Mouse (Mus musculus): ENCODE measurements at regions not wholly inside any gene's neighbourhood (a gene's known extent, or its start where the extent isn't known, plus 50 kb on each side); places are given as distances from the start of the nearest gene placed in this dataset.
A peak's percentile ranks its signal among the peaks of the same experiment; 100 is the strongest.

DNA sequence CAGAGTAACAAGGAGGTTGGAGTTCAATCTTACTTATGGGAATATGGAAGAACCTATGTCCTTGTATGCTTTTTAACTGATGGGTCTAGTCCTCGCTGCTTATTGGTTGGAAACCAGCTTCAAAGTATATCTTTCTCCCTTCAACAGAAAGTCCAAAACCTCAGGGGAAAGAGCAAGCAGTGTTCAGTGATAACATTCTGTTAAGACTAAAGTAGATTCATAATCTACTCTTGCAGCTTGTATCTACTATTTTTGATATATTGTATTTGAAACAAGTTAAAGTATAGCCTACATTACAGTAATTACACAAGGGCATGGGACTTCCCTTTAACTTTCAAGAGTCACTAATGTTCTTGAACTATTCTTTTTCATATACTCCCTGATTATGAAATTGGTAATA is 522.0 kb upstream of the Pabpc4l start:
- TF ChIP-seq CTCF (IDR thresholded peaks at IDR 0.05; ENCODE audit: low read depth), result no peak

GRCm38 (mm10) chr3:46951391-46951790 is 503.4 kb upstream of the Pabpc4l start:
- no peak for TF ChIP-seq CTCF (IDR thresholded peaks at IDR 0.05; ENCODE audit: low read depth)
- Histone ChIP-seq H3K36me3 (ENCODE audit: insufficient read depth) (no peaks in the 10 kb centered on the region), H3K9ac (no peak overlapping the region), H3K4me2 (no peak overlapping the region), H3K27ac (ENCODE audit: low read depth) (no peak overlapping the region), H3K27me3 (ENCODE audit: insufficient read depth, low read length) (no peaks in the 10 kb centered on the region), H3K4me3 (ENCODE audit: low read depth, low read length) (no peak overlapping the region), H3K4me1 (ENCODE audit: insufficient read depth) (no peaks in the 10 kb centered on the region), H3K9me3 (ENCODE audit: low read depth, low read length) (no peaks in the 10 kb centered on the region)
- ATAC-seq (ENCODE audit: insufficient read depth) (no peak), DNase-seq (no peak)
- 68% methylated on average over 2 of the region's 2 CpGs for WGBS

More for the DNA sequence above, 522.0 kb upstream of the Pabpc4l start:
- H3K27me3 ChIP-seq (ENCODE audit: insufficient read depth, low read length), result no peaks in the 10 kb centered on the region
- no peak overlapping the region for H3K4me2 ChIP-seq
- ATAC-seq (ENCODE audit: insufficient read depth) (no peak), DNase-seq (no peak)
- WGBS, result 97% methylated on average over 1 of the region's 1 CpGs
- H3K4me1 ChIP-seq (ENCODE audit: insufficient read depth), result no peaks in the 10 kb centered on the region
- H3K4me3 ChIP-seq (ENCODE audit: low read depth, low read length), result no peak overlapping the region
- H3K9ac ChIP-seq, result no peak overlapping the region
- no peak overlapping the region for H3K27ac ChIP-seq (ENCODE audit: low read depth)
- no peaks in the 10 kb centered on the region for H3K9me3 ChIP-seq (ENCODE audit: low read depth, low read length)
- no peaks in the 10 kb centered on the region for H3K36me3 ChIP-seq (ENCODE audit: insufficient read depth)

- Histone ChIP-seq H3K9ac (no peak overlapping the region), H3K4me3 (ENCODE audit: low read depth, low read length) (no peak overlapping the region), H3K27ac (ENCODE audit: low read depth) (no peak overlapping the region), H3K36me3 (ENCODE audit: insufficient read depth) (no peaks in the 10 kb centered on the region), H3K4me2 (no peak overlapping the region), H3K27me3 (ENCODE audit: insufficient read depth, low read length) (no peaks in the 10 kb centered on the region), H3K9me3 (ENCODE audit: low read depth, low read length) (no peaks in the 10 kb centered on the region), H3K4me1 (ENCODE audit: insufficient read depth) (no peaks in the 10 kb centered on the region)
- no peak for ATAC-seq (ENCODE audit: insufficient read depth)
- WGBS, result 71% methylated on average over 1 of the region's 1 CpGs
- DNase-seq, result peak; percentile 0
- no peak for TF ChIP-seq CTCF (IDR thresholded peaks at IDR 0.05; ENCODE audit: low read depth)
Measured at GRCm38 (mm10) chr3:46937751-46938150, 489.7 kb upstream of the Pabpc4l start.

DNA sequence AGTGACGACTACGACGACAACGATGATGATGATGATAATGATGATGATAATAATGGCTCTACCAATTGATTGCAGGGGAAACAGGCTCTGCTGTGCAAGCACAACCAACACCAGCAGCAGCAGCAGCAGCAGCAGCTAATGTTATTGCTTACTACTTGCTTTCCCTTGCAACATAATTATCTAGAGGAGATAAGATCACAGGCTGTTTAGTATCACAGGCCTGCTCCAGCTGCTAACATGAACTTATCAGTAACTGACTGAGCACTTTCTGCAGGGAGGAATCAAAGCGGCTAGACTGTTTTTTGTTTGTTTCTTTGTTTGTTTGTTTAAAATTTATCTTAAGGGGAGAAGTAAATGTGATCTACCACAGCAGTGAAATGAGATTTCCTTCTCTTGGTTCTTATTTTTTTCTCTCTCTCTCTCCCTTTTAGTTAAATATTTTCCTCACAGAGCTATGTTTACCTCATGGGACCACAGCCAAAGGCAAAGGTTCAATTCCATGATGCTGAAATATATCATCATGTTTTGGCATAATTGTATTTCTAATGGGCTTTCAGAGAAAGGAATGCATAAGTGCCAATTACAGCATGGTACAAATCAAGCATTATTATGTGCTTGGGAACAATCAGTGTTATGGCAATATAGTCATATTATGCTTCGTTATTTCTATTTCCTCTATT is 443.2 kb upstream of the Pabpc4l start:
- Histone ChIP-seq H3K27me3 (ENCODE audit: insufficient read depth, low read length) (no peaks in the 10 kb centered on the region), H3K9me3 (ENCODE audit: low read depth, low read length) (no peaks in the 10 kb centered on the region), H3K4me2 (no peak overlapping the region), H3K36me3 (ENCODE audit: insufficient read depth) (no peaks in the 10 kb centered on the region), H3K4me3 (ENCODE audit: low read depth, low read length) (no peak overlapping the region), H3K27ac (ENCODE audit: low read depth) (0 out of 2 replicates have a peak overlapping the region, but pooled peaks have one; percentile 24), H3K4me1 (ENCODE audit: insufficient read depth) (no peaks in the 10 kb centered on the region), H3K9ac (no peak overlapping the region)
- TF ChIP-seq CTCF (IDR thresholded peaks at IDR 0.05; ENCODE audit: low read depth), result no peak
- WGBS, result 42% methylated on average over 6 of the region's 6 CpGs
- DNase-seq, result peak; percentile 39
- peak; percentile 71; the same call in 1 of the 2 replicates for ATAC-seq (ENCODE audit: insufficient read depth)

GRCm38 (mm10) chr3:46875848-46876247 is 427.8 kb upstream of the Pabpc4l start:
- Histone ChIP-seq H3K36me3 (ENCODE audit: insufficient read depth) (no peaks in the 10 kb centered on the region), H3K9me3 (ENCODE audit: low read depth, low read length) (no peaks in the 10 kb centered on the region; the same call in 1 of the 2 replicates), H3K27me3 (ENCODE audit: insufficient read depth, low read length) (no peaks in the 10 kb centered on the region), H3K4me1 (ENCODE audit: insufficient read depth) (no peaks in the 10 kb centered on the region), H3K4me2 (no peak overlapping the region), H3K27ac (ENCODE audit: low read depth) (no peak overlapping the region), H3K4me3 (ENCODE audit: low read depth, low read length) (no peak overlapping the region), H3K9ac (no peak overlapping the region)
- no peak for TF ChIP-seq CTCF (IDR thresholded peaks at IDR 0.05; ENCODE audit: low read depth)
- peak; percentile 6 for DNase-seq
- 82% methylated on average over 1 of the region's 1 CpGs for WGBS
- no peak for ATAC-seq (ENCODE audit: insufficient read depth)

- TF ChIP-seq CTCF (IDR thresholded peaks at IDR 0.05; ENCODE audit: low read depth), result no peak
- H3K27ac ChIP-seq (ENCODE audit: low read depth), result no peak overlapping the region
Measured at GRCm38 (mm10) chr3:46870876-46871275, 422.9 kb upstream of the Pabpc4l start.

DNA sequence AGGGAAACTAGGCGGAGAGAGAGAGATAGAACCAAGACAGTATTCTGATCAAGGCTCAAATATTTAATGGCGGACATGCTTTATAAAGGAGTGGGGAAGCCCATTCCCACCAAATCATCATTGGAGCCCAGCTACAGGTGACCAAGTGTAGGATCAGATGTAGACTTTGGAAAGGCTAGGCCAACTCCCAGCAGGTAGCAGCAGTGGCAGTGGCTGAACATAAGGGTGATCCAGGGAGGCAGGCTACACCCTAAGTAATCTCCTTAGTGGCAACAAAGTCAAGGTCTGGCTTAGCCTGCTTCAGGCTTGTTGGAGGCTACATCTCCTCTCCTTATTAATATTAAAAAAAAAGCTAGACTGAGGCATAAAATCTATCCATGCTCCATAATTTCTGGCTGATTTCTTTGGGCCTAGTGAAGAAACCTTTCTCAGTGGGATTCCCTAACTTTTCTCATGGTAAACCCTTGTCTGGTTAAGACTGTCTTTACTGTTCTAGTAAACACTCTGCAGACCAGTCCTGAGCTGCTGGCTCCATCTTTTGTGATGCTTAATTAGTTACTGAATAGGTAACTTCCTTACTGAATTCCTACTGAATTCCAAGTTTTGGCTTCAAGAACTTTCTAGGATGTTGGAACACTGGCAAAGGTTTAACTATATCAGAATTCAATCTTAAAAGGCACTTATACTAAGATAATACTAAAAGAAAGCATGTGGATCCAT is 421.7 kb upstream of the Pabpc4l start:
- H3K4me2 ChIP-seq, result no peak overlapping the region
- no peak overlapping the region for H3K9ac ChIP-seq
- no peaks in the 10 kb centered on the region; the same call in 1 of the 2 replicates for H3K9me3 ChIP-seq (ENCODE audit: low read depth, low read length)
- DNase-seq (no peak), ATAC-seq (ENCODE audit: insufficient read depth) (no peak)
- no peak overlapping the region for H3K4me3 ChIP-seq (ENCODE audit: low read depth, low read length)
- H3K27me3 ChIP-seq (ENCODE audit: insufficient read depth, low read length), result no peaks in the 10 kb centered on the region
- no peak for TF ChIP-seq CTCF (IDR thresholded peaks at IDR 0.05; ENCODE audit: low read depth)
- H3K36me3 ChIP-seq (ENCODE audit: insufficient read depth), result no peaks in the 10 kb centered on the region
- 94% methylated on average over 2 of the region's 2 CpGs for WGBS
- H3K4me1 ChIP-seq (ENCODE audit: insufficient read depth), result no peaks in the 10 kb centered on the region
- H3K27ac ChIP-seq (ENCODE audit: low read depth), result no peak overlapping the region

More at GRCm38 (mm10) chr3:46870876-46871275, 422.9 kb upstream of the Pabpc4l start:
- no peak overlapping the region for H3K4me2 ChIP-seq
- H3K4me1 ChIP-seq (ENCODE audit: insufficient read depth), result no peaks in the 10 kb centered on the region
- H3K9ac ChIP-seq, result no peak overlapping the region
- no peaks in the 10 kb centered on the region; the same call in 1 of the 2 replicates for H3K9me3 ChIP-seq (ENCODE audit: low read depth, low read length)
- no peak overlapping the region for H3K4me3 ChIP-seq (ENCODE audit: low read depth, low read length)
- no peaks in the 10 kb centered on the region for H3K36me3 ChIP-seq (ENCODE audit: insufficient read depth)
- H3K27me3 ChIP-seq (ENCODE audit: insufficient read depth, low read length), result no peaks in the 10 kb centered on the region
- ATAC-seq (ENCODE audit: insufficient read depth), result no peak
- no peak for DNase-seq
